Mouse (Mus musculus) stomach, postnatal 0 days (tissue): Measurements from ENCODE around the gene Acp4.

Experiments
- CTCF ChIP-seq: IDR thresholded peaks from 2 replicates; pipeline ENCODE4 v1.5.1; 2016; ENCODE audit warnings: antibody characterized with exemption, low read depth, mild to moderate bottlenecking, moderate library complexity
- EP300 ChIP-seq: optimal IDR thresholded peaks from 2 replicates; pipeline ENCODE3; 2016; ENCODE audit warnings: antibody characterized with exemption

- TF ChIP-seq CTCF (no peak), EP300 (no peak)
Observed at GRCm38 (mm10) chr7:44274096-44274495, 16.9 kb upstream of the Acp4 start.
